In genomic region chr17:43518644-43519409, GRCm38 (mm10) we compare ENCODE assay signal across 8 mouse cellular contexts. TPM values are rescaled to one million over a fixed set of nuclear protein-coding genes. Genes with fewer than 3 reads are reported as not detected.
DNase-seq lines count a peak whose midpoint lies in the region; ATAC-seq and TF ChIP-seq lines count a peak whose summit lies in the region.

No protein-coding gene starts in this region.

- H3K4me3 ChIP-seq in ES-E14 (ENCODE audit: insufficient read depth in 1 of 2, low read depth in 1 of 2, low read length in 2 of 2, poor library complexity in 1 of 2, severe bottlenecking in 1 of 2), result no peak overlapping the region
- no peak overlapping the region for H3K4me3 ChIP-seq in forebrain, embryonic 15.5 days
- H3K4me3 ChIP-seq in lung, embryonic 16.5 days (ENCODE audit: low read length), result no peak overlapping the region

- no peak overlapping the region for H3K9ac ChIP-seq in ES-E14 (ENCODE audit: insufficient read depth, low read depth, low read length, poor library complexity, severe bottlenecking)
- no peak overlapping the region for H3K9ac ChIP-seq in forebrain, embryonic 15.5 days (replicated peaks)
- H3K9ac ChIP-seq in lung, embryonic 16.5 days (ENCODE audit: low read length), result no peak overlapping the region

- H3K4me1 ChIP-seq in ES-E14 (ENCODE audit: control insufficient read depth in 2 of 2, insufficient read depth in 2 of 2, low read length in 2 of 2, poor library complexity in 1 of 2), result no peaks in the 10 kb centered on the region
- 0 out of 2 replicates have a peak, but pooled peaks cover 3% of the 10 kb centered on the region for H3K4me1 ChIP-seq in forebrain, embryonic 15.5 days
- H3K4me1 ChIP-seq in lung, embryonic 16.5 days (replicated peaks; ENCODE audit: control insufficient read depth, insufficient read depth, low read length), result no peaks in the 10 kb centered on the region

- H3K9me3 ChIP-seq in ES-E14 (ENCODE audit: control insufficient read depth, insufficient read depth, low read depth, low read length), result no peaks in the 10 kb centered on the region
- H3K9me3 ChIP-seq in forebrain, embryonic 15.5 days, result peaks cover 6% of the 10 kb centered on the region; the same call in 1 of the 2 replicates
- no peaks in the 10 kb centered on the region; the same call in 1 of the 2 replicates for H3K9me3 ChIP-seq in lung, embryonic 16.5 days (ENCODE audit: control insufficient read depth, low read length)

- peak; percentile 85 for ATAC-seq in forebrain, embryonic 15.5 days (replicated peaks)
- ATAC-seq in lung, embryonic 16.5 days (ENCODE audit: low read depth), result peak; percentile 65

- no peak overlapping the region for H3K27ac ChIP-seq in ES-E14 (ENCODE audit: insufficient read depth, low read depth, low read length, poor library complexity, severe bottlenecking)
- no peak overlapping the region for H3K27ac ChIP-seq in forebrain, embryonic 15.5 days (replicated peaks)
- H3K27ac ChIP-seq in lung, embryonic 16.5 days (ENCODE audit: low read length), result no peak overlapping the region

- no peak overlapping the region for H3K4me2 ChIP-seq in forebrain, embryonic 15.5 days (replicated peaks)
- 0 out of 2 replicates have a peak overlapping the region, but pooled peaks have one; percentile 11 for H3K4me2 ChIP-seq in lung, embryonic 16.5 days (ENCODE audit: low read depth, low read length)

- 30% methylated on average over 18 of the region's 18 CpGs for WGBS in forebrain, embryonic 15.5 days
- 19% methylated on average over 18 of the region's 18 CpGs for WGBS in lung, embryonic 16.5 days

- peak; percentile 83 for DNase-seq in ES-E14 (ENCODE audit: low read depth, low spot score)
- peak; percentile 44 for DNase-seq in c-Kit-positive CD71-positive TER-119-positive erythroid progenitor cells, embryonic 14.5 days (ENCODE audit: low spot score)
- peak; percentile 64 to 74 for DNase-seq in heart, postnatal 36 days
- peak; percentile 43 to 66 for DNase-seq in layer of hippocampus, adult 18-20 months (ENCODE audit: low spot score in 2 of 2)
- DNase-seq in ovary, postnatal 36 days (ENCODE audit: low spot score), result peak; percentile 49
- DNase-seq in thymus, postnatal 4 days, result peak; percentile 73

- H3K27me3 ChIP-seq in forebrain, embryonic 15.5 days, result no peaks in the 10 kb centered on the region
- no peaks in the 10 kb centered on the region for H3K27me3 ChIP-seq in lung, embryonic 16.5 days (ENCODE audit: control insufficient read depth, insufficient read depth, low read depth, low read length)

- intact Hi-C loops in heart, postnatal 36 days (cut with DNase I), result loop anchor here (1.0 to 5.0 kb wide), 3 partner anchors 87 to 252 kb away; no protein-coding TSS in a partner anchor

- in situ Hi-C loops in ES-E14 (cut with MboI; ENCODE audit: low sequenced_read_pairs in 2 of 2, unreplicated experiment in 2 of 2), result loop anchor here (5.0 to 10.0 kb wide), 2 partner anchors 86 to 88 kb away; no protein-coding TSS in a partner anchor

- no peaks in the 10 kb centered on the region for H3K36me3 ChIP-seq in ES-E14 (ENCODE audit: control insufficient read depth, insufficient read depth, low read length, poor library complexity, severe bottlenecking)
- no peaks in the 10 kb centered on the region for H3K36me3 ChIP-seq in forebrain, embryonic 15.5 days
- no peaks in the 10 kb centered on the region for H3K36me3 ChIP-seq in lung, embryonic 16.5 days (ENCODE audit: control insufficient read depth, insufficient read depth, low read length)

TF ChIP-seq in ES-E14, 5 proteins besides CTCF, POLR2A, EP300 and RAD21:
- no peak for TF ChIP-seq ZNF384 (IDR thresholded peaks at IDR 0.05; ENCODE audit: low read depth, low read length)
- TF ChIP-seq ZC3H11A (IDR thresholded peaks at IDR 0.05; ENCODE audit: borderline replicate concordance, low read depth, low read length), result peak; percentile 86
- no peak for TF ChIP-seq CHD2 (IDR thresholded peaks at IDR 0.05; ENCODE audit: low read depth, low read length)
- TF ChIP-seq MAFK (IDR thresholded peaks at IDR 0.05; ENCODE audit: insufficient read depth, low read depth, low read length), result no peak
- TF ChIP-seq HCFC1 (IDR thresholded peaks at IDR 0.05; ENCODE audit: borderline replicate concordance, insufficient read depth, low read length), result no peak

RNA-seq across cellular contexts. Expression of gene Mep1a, which starts 16.2 kb away (rescaled TPM):
- not detected in 2 replicates for total RNA-seq in ES-E14 (2012; rRNA removed)
- polyA plus RNA-seq in forebrain, embryonic 15.5 days (2015; fragmentation: Nextera tagmentation; extraction: Ambion mirVana), result 0.11 TPM in 1 of 2 replicates, not detected in the other
- total RNA-seq in heart, postnatal 36 days (2021), result not detected
- not detected for total RNA-seq in layer of hippocampus, adult 18-20 months (2021)
- polyA plus RNA-seq in lung, embryonic 16.5 days (2015; fragmentation: Nextera tagmentation; extraction: Ambion mirVana), result 0.23 TPM in 1 of 2 replicates, not detected in the other

RNA-seq across cellular contexts. Expression of gene Ankrd66, which starts 24.6 kb away (rescaled TPM):
- not detected in 2 replicates for total RNA-seq in ES-E14 (2012; rRNA removed)
- polyA plus RNA-seq in forebrain, embryonic 15.5 days (2015; fragmentation: Nextera tagmentation; extraction: Ambion mirVana), result 0.19 and 0.47 TPM in 2 replicates
- total RNA-seq in heart, postnatal 36 days (2021), result not detected
- under 1 TPM; 0.51 to 0.57 TPM for total RNA-seq in layer of hippocampus, adult 18-20 months (2021)
- 0.94 and 0.96 TPM in 2 replicates for polyA plus RNA-seq in lung, embryonic 16.5 days (2015; fragmentation: Nextera tagmentation; extraction: Ambion mirVana)

RNA-seq across cellular contexts. Expression of gene Pla2g7, which starts 49.1 kb away (rescaled TPM):
- total RNA-seq in ES-E14 (2012; rRNA removed), result 4.2 and 5.7 TPM in 2 replicates
- polyA plus RNA-seq in forebrain, embryonic 15.5 days (2015; fragmentation: Nextera tagmentation; extraction: Ambion mirVana), result 8.0 and 9.0 TPM in 2 replicates
- 1 to 10 TPM; 6.9 to 9.9 TPM for total RNA-seq in heart, postnatal 36 days (2021)
- 100 to 1,000 TPM in 1 of 2 experiments, 10 to 100 TPM in 1; 99.2 to 113 TPM for total RNA-seq in layer of hippocampus, adult 18-20 months (2021)
- polyA plus RNA-seq in lung, embryonic 16.5 days (2015; fragmentation: Nextera tagmentation; extraction: Ambion mirVana), result 10.9 and 11.3 TPM in 2 replicates

Comparison
In these comparisons a context has a peak if more than half of its experiments do, and no peak if none do; other contexts are left out.
1. RNA of gene Pla2g7, which starts 49.1 kb away (total RNA-seq): 99.2 to 113 TPM in layer of hippocampus, adult 18-20 months; 6.9 to 9.9 TPM in heart, postnatal 36 days and 4.2 to 5.7 TPM in ES-E14; every median in the first group is over 4 times any median in the second.
2. Peak in every context shown above with its lines, with median percentiles within 50 percentile points of each other: DNase-seq.